Mouse (Mus musculus) MEL (cell line): Measurements from ENCODE around the gene Pmpcb. TPM values are rescaled to one million over a fixed set of nuclear protein-coding genes. Genes with fewer than 3 reads are reported as not detected.

Source experiments
- DNase-seq: peaks from one replicate; pipeline ENCODE4 v3.0.0; 2011; ENCODE audit warnings: low read depth, low spot score
- H3K27ac ChIP-seq: 2 replicates; pipeline ENCODE4 v1.5.1; 2012; ENCODE audit warnings: low read depth, mild to moderate bottlenecking, control low read depth, low read length, moderate library complexity; ENCODE audit not compliant: control insufficient read depth
- H3K27me3 ChIP-seq, 2 experiments: fragments of 150-350 bp in 1 of 2; sonication (generic) in 1 of 2; 2 replicates each; pipeline ENCODE4 v1.6.1; 2012; ENCODE audit warnings: low read length in 2 of 2, mild to moderate bottlenecking in 2 of 2, improper control_type of control experiment in 1 of 2, moderate library complexity in 1 of 2; ENCODE audit not compliant: insufficient read depth in 2 of 2, control insufficient read depth in 1 of 2
- H3K36me3 ChIP-seq, 2 experiments: 2 replicates each; pipeline ENCODE4 v1.6.1; 2012 to 2014; ENCODE audit warnings: low read length in 2 of 2, improper control_type of control experiment in 1 of 2, inconsistent platforms in 1 of 2, mild to moderate bottlenecking in 1 of 2; ENCODE audit not compliant: insufficient read depth in 2 of 2, control insufficient read depth in 1 of 2
- H3K4me1 ChIP-seq, 2 experiments: fragments of 150-350 bp in 1 of 2; sonication (generic) in 1 of 2; 2 replicates each; pipeline ENCODE4 v1.6.1; 2012; ENCODE audit warnings: low read length in 2 of 2, improper control_type of control experiment in 1 of 2, mild to moderate bottlenecking in 1 of 2; ENCODE audit not compliant: insufficient read depth in 2 of 2, control insufficient read depth in 1 of 2
- H3K4me3 ChIP-seq, 2 experiments: fragments of 150-350 bp in 1 of 2; sonication (generic) in 1 of 2; 2 replicates each; pipeline ENCODE4 v1.5.1; 2012; ENCODE audit warnings: low read depth in 2 of 2, low read length in 2 of 2, mild to moderate bottlenecking in 2 of 2, moderate library complexity in 2 of 2, control low read depth in 1 of 2, improper control_type of control experiment in 1 of 2; ENCODE audit not compliant: control insufficient read depth in 1 of 2, insufficient read depth in 1 of 2
- H3K79me2 ChIP-seq: 2 replicates; pipeline ENCODE4 v1.6.1; 2012; ENCODE audit warnings: mild to moderate bottlenecking, low read length, moderate library complexity; ENCODE audit not compliant: control insufficient read depth, poor library complexity, insufficient read depth
- H3K9ac ChIP-seq: 2 replicates; pipeline ENCODE4 v1.6.1; 2012; ENCODE audit warnings: low read depth, mild to moderate bottlenecking, control low read depth, low read length, moderate library complexity; ENCODE audit not compliant: control insufficient read depth, poor library complexity, severe bottlenecking
- H3K9me3 ChIP-seq: fragments of 150-350 bp; sonication (generic); replicated peaks from 2 replicates; pipeline ENCODE4 v1.6.1; 2012; ENCODE audit warnings: mild to moderate bottlenecking, low read length, improper control_type of control experiment, moderate library complexity; ENCODE audit not compliant: insufficient read depth
- BHLHE40 ChIP-seq: IDR thresholded peaks from 2 replicates; pipeline ENCODE4 v1.6.1; 2012; ENCODE audit warnings: low read depth, mild to moderate bottlenecking, inconsistent platforms, low read length, improper control_type of control experiment, borderline replicate concordance
- CHD1 ChIP-seq: IDR thresholded peaks from 2 replicates; pipeline ENCODE4 v1.6.1; 2012; ENCODE audit warnings: low read depth, mild to moderate bottlenecking, inconsistent platforms, low read length, improper control_type of control experiment
- CHD2 ChIP-seq: IDR thresholded peaks from 2 replicates; pipeline ENCODE4 v1.6.1; 2011; ENCODE audit warnings: low read length, improper control_type of control experiment
- E2F4 ChIP-seq: IDR thresholded peaks from 2 replicates; pipeline ENCODE4 v1.6.1; 2011; ENCODE audit warnings: low read depth, low read length, improper control_type of control experiment, borderline replicate concordance
- EP300 ChIP-seq, 2 experiments: IDR thresholded peaks; 2 replicates each; pipeline ENCODE4 v1.6.1; 2011; ENCODE audit warnings: improper control_type of control experiment in 2 of 2, low read length in 2 of 2, low read depth in 1 of 2, mild to moderate bottlenecking in 1 of 2
- GATA1 ChIP-seq: IDR thresholded peaks from 2 replicates; pipeline ENCODE4 v1.6.1; 2011; ENCODE audit warnings: low read depth, low read length, improper control_type of control experiment
- HCFC1 ChIP-seq: IDR thresholded peaks from 2 replicates; pipeline ENCODE4 v1.6.1; 2012; ENCODE audit warnings: low read depth, mild to moderate bottlenecking, inconsistent platforms, low read length, improper control_type of control experiment, moderate library complexity
- JUND ChIP-seq: IDR thresholded peaks from 2 replicates; pipeline ENCODE4 v1.6.1; 2011; ENCODE audit warnings: low read depth, mild to moderate bottlenecking, improper control_type of control experiment, low read length
- MAZ ChIP-seq: IDR thresholded peaks from 2 replicates; pipeline ENCODE4 v1.6.1; 2012; ENCODE audit warnings: low read depth, mild to moderate bottlenecking, inconsistent platforms, low read length, improper control_type of control experiment
- MYB ChIP-seq: IDR thresholded peaks from 2 replicates; pipeline ENCODE4 v1.6.1; 2011; ENCODE audit warnings: mild to moderate bottlenecking, low read depth, low read length, improper control_type of control experiment
- NRF1 ChIP-seq: IDR thresholded peaks from 2 replicates; pipeline ENCODE4 v1.6.1; 2014; ENCODE audit warnings: low read depth, mild to moderate bottlenecking, inconsistent platforms, low read length, improper control_type of control experiment, moderate library complexity; ENCODE audit not compliant: poor library complexity, insufficient read depth, severe bottlenecking
- POLR2AphosphoS2 ChIP-seq: IDR thresholded peaks from 2 replicates; pipeline ENCODE4 v1.6.1; 2011; ENCODE audit warnings: low read length, improper control_type of control experiment
- RAD21 ChIP-seq: IDR thresholded peaks from 2 replicates; pipeline ENCODE4 v1.6.1; 2011; ENCODE audit warnings: mild to moderate bottlenecking, low read depth, low read length, improper control_type of control experiment
- RCOR1 ChIP-seq: IDR thresholded peaks from 2 replicates; pipeline ENCODE4 v1.6.1; 2012; ENCODE audit warnings: low read depth, mild to moderate bottlenecking, inconsistent platforms, low read length, improper control_type of control experiment
- SMC3 ChIP-seq: IDR thresholded peaks from 2 replicates; pipeline ENCODE4 v1.6.1; 2011; ENCODE audit warnings: low read depth, low read length, improper control_type of control experiment
- TAL1 ChIP-seq: IDR thresholded peaks from 2 replicates; pipeline ENCODE4 v1.6.1; 2012; ENCODE audit warnings: mild to moderate bottlenecking, inconsistent platforms, low read length, moderate library complexity, mixed read lengths
- TBP ChIP-seq: IDR thresholded peaks from 2 replicates; pipeline ENCODE4 v1.8.0; 2011; ENCODE audit warnings: low read depth, low read length, improper control_type of control experiment
- TCF12 ChIP-seq: IDR thresholded peaks from 2 replicates; pipeline ENCODE4 v1.6.1; 2014; ENCODE audit warnings: low read depth, mild to moderate bottlenecking, inconsistent platforms, low read length, improper control_type of control experiment, moderate library complexity
- UBTF ChIP-seq: IDR thresholded peaks from 2 replicates; pipeline ENCODE4 v1.6.1; 2012; ENCODE audit warnings: low read depth, mild to moderate bottlenecking, inconsistent platforms, low read length, improper control_type of control experiment, moderate library complexity, borderline replicate concordance; ENCODE audit not compliant: insufficient read depth
- USF2 ChIP-seq, 2 experiments: IDR thresholded peaks; 2 replicates each; pipeline ENCODE4 v1.6.1; 2011 to 2012; ENCODE audit warnings: improper control_type of control experiment in 2 of 2, low read length in 2 of 2, borderline replicate concordance in 1 of 2, inconsistent platforms in 1 of 2, low read depth in 1 of 2, mild to moderate bottlenecking in 1 of 2; ENCODE audit not compliant: insufficient read depth in 1 of 2
- ZC3H11A ChIP-seq: IDR thresholded peaks from 2 replicates; pipeline ENCODE4 v1.6.1; 2012; ENCODE audit warnings: low read depth, mild to moderate bottlenecking, inconsistent platforms, low read length, improper control_type of control experiment
- ZKSCAN1 ChIP-seq: IDR thresholded peaks from 2 replicates; pipeline ENCODE4 v1.6.1; 2012; ENCODE audit warnings: low read depth, mild to moderate bottlenecking, inconsistent platforms, low read length, improper control_type of control experiment, moderate library complexity
- ZMIZ1 ChIP-seq: IDR thresholded peaks from 2 replicates; pipeline ENCODE4 v1.6.1; 2012; ENCODE audit warnings: low read depth, mild to moderate bottlenecking, inconsistent platforms, low read length, improper control_type of control experiment, moderate library complexity
- polyA plus RNA-seq, 2 experiments: library from polyadenylated mRNA; stranded (reverse) in 1 of 2; unstranded in 1 of 2; fragments of >175 nt in 1 of 2; fragments of >200 nt in 1 of 2; gene quantifications; 2 replicates each; pipeline versions ENCODE4 v1.2.1 to v1.2.4; 2012; ENCODE audit warnings: low replicate concordance in 2 of 2, low read depth in 1 of 2; ENCODE audit not compliant: insufficient read length in 2 of 2, insufficient read depth in 1 of 2, missing spikeins in 1 of 2
- total RNA-seq: library from RNA; depleted of rRNA; stranded (reverse); fragments of 300-350 nt; gene quantifications from 2 replicates; pipeline ENCODE4 v1.2.3, GENCODE M21; 2012

Pmpcb gene
- total and polyA plus RNA-seq, 3 experiments = 162 to 265 (median 172) TPM

DNA sequence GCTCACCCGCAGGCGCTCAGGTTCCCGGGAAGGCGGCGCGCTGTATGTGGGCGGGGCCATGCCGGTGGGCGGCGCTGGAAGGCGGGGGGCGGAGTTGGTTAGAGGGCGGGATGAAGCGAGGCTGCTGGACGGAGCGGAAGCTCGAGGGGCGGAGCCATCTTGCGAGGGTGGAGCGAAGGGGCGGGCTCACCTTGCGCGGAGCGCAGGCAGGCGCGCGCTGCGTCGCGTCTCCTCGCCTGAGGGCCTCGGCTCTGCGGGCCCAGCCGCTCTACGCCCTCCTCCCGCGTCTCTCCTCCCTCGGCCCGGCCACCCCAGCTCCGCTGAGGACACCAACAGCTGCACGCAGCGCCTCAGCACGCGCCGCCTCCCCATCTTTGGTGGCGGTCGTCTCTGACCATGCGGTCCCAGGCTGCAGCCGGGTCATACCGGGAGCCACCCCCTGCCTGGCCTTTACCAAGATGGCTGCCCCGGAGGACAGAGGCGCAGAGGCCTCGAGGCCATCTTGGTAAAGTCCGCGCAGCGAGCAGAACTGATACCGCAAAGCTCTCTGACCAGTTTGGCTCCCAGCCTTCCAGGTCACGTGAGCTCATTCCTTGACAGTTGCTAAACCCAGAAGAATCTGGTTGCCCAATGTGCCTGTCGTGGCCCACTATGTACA is 35.5 kb upstream of the Pmpcb start, which contains the start of gene Napepld (continued):
- no peak for TF ChIP-seq MYB
- peak; percentile 81 for TF ChIP-seq HCFC1
- TF ChIP-seq TBP = peak; percentile 54; the same call in 1 of the 2 replicates
- TF ChIP-seq CHD1 = no peak
- no peak for TF ChIP-seq E2F4
- TF ChIP-seq JUND = no peak
- no peak for TF ChIP-seq SMC3
- TF ChIP-seq ZKSCAN1 = no peak
- TF ChIP-seq BHLHE40 = peak; percentile 85; the same call in 1 of the 2 replicates
- no peak for TF ChIP-seq UBTF
- TF ChIP-seq CHD2 = no peak
- TF ChIP-seq USF2 (IDR thresholded peaks at IDR 0.05; ENCODE audit: borderline replicate concordance in 1 of 2, insufficient read depth in 1 of 2, low read depth in 1 of 2, low read length in 2 of 2) = peak in 1 of 2 experiments; percentile 63; a peak in 1 of 4 replicates
- 0 out of 2 replicates have a peak, but pooled peaks have one; percentile 64 for TF ChIP-seq TCF12
- TF ChIP-seq RCOR1 = peak; percentile 7; the same call in 1 of the 2 replicates
- no peak for TF ChIP-seq MAZ
- TF ChIP-seq TAL1 = no peak
- no peak for TF ChIP-seq RAD21
- TF ChIP-seq GATA1 = no peak; the same call in 1 of the 2 replicates
- TF ChIP-seq POLR2AphosphoS2 = peak; percentile 99
- TF ChIP-seq ZMIZ1 = peak; percentile 96

DNA sequence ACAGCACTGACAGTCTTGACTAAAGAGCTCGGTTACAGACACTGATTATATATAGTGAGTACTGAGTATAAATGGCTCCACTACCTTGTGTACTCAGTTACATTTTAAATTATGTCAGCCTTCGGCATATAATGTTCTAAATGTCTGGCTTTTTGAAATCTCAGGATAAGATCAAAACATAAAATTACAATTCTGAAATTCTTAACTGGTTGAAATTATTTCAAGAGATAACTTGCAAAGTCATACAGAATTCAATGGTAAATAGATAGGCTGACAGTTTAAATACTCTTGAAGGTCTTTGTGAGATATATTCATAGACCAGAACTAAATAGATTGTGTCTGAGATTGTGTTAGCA is 35.0 kb upstream of the Pmpcb start:
- H3K79me2 ChIP-seq = peaks cover 3% of the 10 kb centered on the region; the same call in 1 of the 2 replicates
- peak overlapping the region; percentile 59 to 61 for H3K4me3 ChIP-seq
- peaks cover 0 to 25% of the 10 kb centered on the region in 2 experiments; a peak in 2 of 4 replicates for H3K36me3 ChIP-seq
- H3K9me3 ChIP-seq = no peaks in the 10 kb centered on the region
- DNase-seq = no peak
- H3K9ac ChIP-seq = peak overlapping the region; percentile 84
- H3K4me1 ChIP-seq = peaks cover 12 to 13% of the 10 kb centered on the region in 2 experiments
- H3K27me3 ChIP-seq = no peaks in the 10 kb centered on the region
- H3K27ac ChIP-seq = peak overlapping the region; percentile 70
- TF ChIP-seq BHLHE40 = no peak
- TF ChIP-seq EP300 (IDR thresholded peaks at IDR 0.05; ENCODE audit: low read depth in 1 of 2, low read length in 2 of 2) = peak; percentile 28 to 57; a peak in 2 of 4 replicates
- TF ChIP-seq NRF1 = 0 out of 2 replicates have a peak, but pooled peaks have one; percentile 3
- no peak for TF ChIP-seq TCF12
- TF ChIP-seq CHD1 = peak; percentile 96
- no peak; the same call in 1 of the 2 replicates for TF ChIP-seq JUND
- TF ChIP-seq RCOR1 = no peak; the same call in 1 of the 2 replicates
- no peak for TF ChIP-seq SMC3
- no peak for TF ChIP-seq ZC3H11A
- no peak for TF ChIP-seq TBP
- TF ChIP-seq ZMIZ1 = no peak; the same call in 1 of the 2 replicates
- TF ChIP-seq, all 39 proteins: peak for 3
